Comparison of ENCODE assay signal across 13 mouse cellular contexts in genomic region chr11:69778258-69778982, GRCm38 (mm10). TPM values are rescaled to one million over a fixed set of nuclear protein-coding genes. Genes with fewer than 3 reads are reported as not detected.
A peak's percentile ranks its signal among the peaks of the same experiment; 100 is the strongest.
DNase-seq lines count a peak whose midpoint lies in the region; ATAC-seq lines count a peak whose summit lies in the region.
"Had no signal": no experiment of that assay in that cellular context is flagged by ENCODE, and none has a peak within 500 bp of the region (broad histone marks: within the 10 kb centered on the region; RNA-seq: fewer than 3 reads in every experiment).

No protein-coding gene starts in this region.

- H3K9ac ChIP-seq in heart, embryonic 14.5 days (ENCODE audit: low read length): 0 out of 2 replicates have a peak overlapping the region, but pooled peaks have one; percentile 25
- H3K9ac ChIP-seq in heart, embryonic 12.5 days: no peak overlapping the region
- H3K9ac ChIP-seq in liver, embryonic 11.5 days (ENCODE audit: low read depth, low read length): no peak overlapping the region
- no peak overlapping the region for H3K9ac ChIP-seq in liver, embryonic 12.5 days
- H3K9ac ChIP-seq: liver, postnatal 0 days had no signal

- ATAC-seq in heart, embryonic 14.5 days (ENCODE audit: insufficient number of reproducible peaks, insufficient read depth, low FRiP score, low read depth): no peak
- ATAC-seq in heart, embryonic 12.5 days (ENCODE audit: insufficient number of reproducible peaks, low FRiP score): no peak; the same call in 1 of the 2 replicates
- no peak for ATAC-seq in liver, embryonic 11.5 days (replicated peaks; ENCODE audit: low FRiP score)
- no peak for ATAC-seq in liver, embryonic 12.5 days
- ATAC-seq: forebrain, embryonic 16.5 days; intestine, postnatal 0 days; liver, postnatal 0 days had no signal

- H3K4me3 ChIP-seq in heart, embryonic 14.5 days (ENCODE audit: control insufficient read depth in 1 of 2, insufficient read depth in 1 of 2, low read depth in 1 of 2, low read length in 2 of 2): no peak overlapping the region
- H3K4me3 ChIP-seq in heart, embryonic 12.5 days: no peak overlapping the region
- H3K4me3 ChIP-seq in liver, embryonic 11.5 days (ENCODE audit: low read depth, low read length): no peak overlapping the region
- H3K4me3 ChIP-seq in liver, embryonic 12.5 days: no peak overlapping the region
- no peak overlapping the region for H3K4me3 ChIP-seq in limb, embryonic 10.5 days

- DNase-seq in liver, embryonic 11.5 days (ENCODE audit: low spot score): peak; percentile 30
- peak; percentile 60 to 72 for DNase-seq in cerebellum, postnatal 25 days
- no peak for DNase-seq in limb, embryonic 10.5 days (ENCODE audit: low spot score)
- DNase-seq in frontal cortex, postnatal 10 days (ENCODE audit: low spot score in 2 of 2): no peak
- DNase-seq: gastrocnemius, postnatal 25 days; thymus, postnatal 4 days had no signal

- peaks cover 20% of the 10 kb centered on the region for H3K36me3 ChIP-seq in heart, embryonic 14.5 days (ENCODE audit: control insufficient read depth, insufficient read depth, low read length)
- H3K36me3 ChIP-seq in heart, embryonic 12.5 days: peaks cover 34% of the 10 kb centered on the region
- no peaks in the 10 kb centered on the region for H3K36me3 ChIP-seq in liver, embryonic 11.5 days (ENCODE audit: control insufficient read depth, insufficient read depth, low read length)
- peaks cover 11% of the 10 kb centered on the region; the same call in 1 of the 2 replicates for H3K36me3 ChIP-seq in liver, embryonic 12.5 days
- H3K36me3 ChIP-seq in limb, embryonic 10.5 days: 0 out of 2 replicates have a peak, but pooled peaks cover 2% of the 10 kb centered on the region

- peaks cover 8 to 13% of the 10 kb centered on the region in 2 experiments for H3K4me1 ChIP-seq in heart, embryonic 14.5 days (ENCODE audit: control insufficient read depth in 2 of 2, insufficient read depth in 2 of 2, low read length in 2 of 2)
- H3K4me1 ChIP-seq in heart, embryonic 12.5 days (replicated peaks): peaks cover 21% of the 10 kb centered on the region
- no peaks in the 10 kb centered on the region for H3K4me1 ChIP-seq in liver, embryonic 11.5 days (replicated peaks; ENCODE audit: control insufficient read depth, insufficient read depth, low read length)
- H3K4me1 ChIP-seq in liver, embryonic 12.5 days: peaks cover 5% of the 10 kb centered on the region; the same call in 1 of the 2 replicates
- H3K4me1 ChIP-seq in limb, embryonic 10.5 days: peaks cover 19% of the 10 kb centered on the region

- no peak overlapping the region for H3K27ac ChIP-seq in heart, embryonic 14.5 days (replicated peaks in 1 of 2; ENCODE audit: control insufficient read depth in 1 of 2, insufficient read depth in 1 of 2, low read depth in 2 of 2, low read length in 2 of 2)
- H3K27ac ChIP-seq in heart, embryonic 12.5 days (ENCODE audit: poor library complexity, severe bottlenecking): no peak overlapping the region
- H3K27ac ChIP-seq in liver, embryonic 11.5 days (ENCODE audit: low read depth, low read length): no peak overlapping the region
- no peak overlapping the region for H3K27ac ChIP-seq in liver, embryonic 12.5 days
- 0 out of 2 replicates have a peak overlapping the region, but pooled peaks have one; percentile 14 for H3K27ac ChIP-seq in limb, embryonic 10.5 days

- 60% methylated on average over 23 of the region's 23 CpGs for WGBS in heart, embryonic 14.5 days
- WGBS in heart, embryonic 12.5 days: 66% methylated on average over 23 of the region's 23 CpGs
- 65% methylated on average over 23 of the region's 23 CpGs for WGBS in liver, embryonic 11.5 days
- 53% methylated on average over 23 of the region's 23 CpGs for WGBS in liver, embryonic 12.5 days (ENCODE audit: insufficient replicate concordance)
- 67% methylated on average over 23 of the region's 23 CpGs for WGBS in limb, embryonic 10.5 days

- H3K4me2 ChIP-seq in heart, embryonic 14.5 days (ENCODE audit: low read length): peak overlapping the region; percentile 5; the same call in 1 of the 2 replicates
- H3K4me2 ChIP-seq in heart, embryonic 12.5 days: no peak overlapping the region
- H3K4me2 ChIP-seq in liver, embryonic 11.5 days: no peak overlapping the region
- no peak overlapping the region for H3K4me2 ChIP-seq in liver, embryonic 12.5 days

- no peaks in the 10 kb centered on the region for H3K27me3 ChIP-seq in heart, embryonic 14.5 days (ENCODE audit: control insufficient read depth, insufficient read depth, low read length)
- H3K27me3 ChIP-seq in heart, embryonic 12.5 days (replicated peaks): peaks cover 21% of the 10 kb centered on the region
- H3K27me3 ChIP-seq in liver, embryonic 11.5 days (replicated peaks; ENCODE audit: control insufficient read depth, insufficient read depth, low read length): peaks cover 47% of the 10 kb centered on the region
- H3K27me3 ChIP-seq in liver, embryonic 12.5 days (replicated peaks): peaks cover 81% of the 10 kb centered on the region
- H3K27me3 ChIP-seq in limb, embryonic 10.5 days (ENCODE audit: low read depth, poor library complexity, severe bottlenecking): peaks cover 79% of the 10 kb centered on the region

- no peaks in the 10 kb centered on the region for H3K9me3 ChIP-seq in heart, embryonic 14.5 days (ENCODE audit: control insufficient read depth, low read length)
- no peaks in the 10 kb centered on the region for H3K9me3 ChIP-seq in heart, embryonic 12.5 days (replicated peaks)
- no peaks in the 10 kb centered on the region for H3K9me3 ChIP-seq in liver, embryonic 11.5 days (ENCODE audit: control insufficient read depth, low read length)
- H3K9me3 ChIP-seq in liver, embryonic 12.5 days (replicated peaks): no peaks in the 10 kb centered on the region
- H3K9me3 ChIP-seq in limb, embryonic 10.5 days (replicated peaks): no peaks in the 10 kb centered on the region

RNA-seq across cellular contexts. Expression of gene Zbtb4, which starts 12.7 kb away (rescaled TPM):
- 3.7 TPM in 2 replicates for polyA plus RNA-seq in heart, embryonic 14.5 days (2014; fragmentation: Nextera tagmentation; extraction: Ambion mirVana)
- polyA plus RNA-seq in heart, embryonic 12.5 days (2016; fragmentation: Nextera tagmentation; extraction: Ambion mirVana): 2.9 and 3.3 TPM in 2 replicates
- polyA plus RNA-seq in liver, embryonic 11.5 days (2014; fragmentation: Nextera tagmentation; extraction: Ambion mirVana): 0.90 and 1.0 TPM in 2 replicates
- polyA plus RNA-seq in liver, embryonic 12.5 days (2016; fragmentation: Nextera tagmentation; extraction: Ambion mirVana): 0.43 and 0.70 TPM in 2 replicates
- 0.25 and 0.59 TPM in 2 replicates for polyA plus RNA-seq in limb, embryonic 10.5 days (2016; fragmentation: Nextera tagmentation; extraction: Ambion mirVana)

RNA-seq across cellular contexts. Expression of gene Slc35g3, which starts 16.7 kb away (rescaled TPM):
- 0.13 TPM in 1 of 2 replicates, not detected in the other for polyA plus RNA-seq in heart, embryonic 14.5 days (2014; fragmentation: Nextera tagmentation; extraction: Ambion mirVana)
- 0.33 TPM in 2 replicates for polyA plus RNA-seq in heart, embryonic 12.5 days (2016; fragmentation: Nextera tagmentation; extraction: Ambion mirVana)
- polyA plus RNA-seq in liver, embryonic 11.5 days (2014; fragmentation: Nextera tagmentation; extraction: Ambion mirVana): not detected in 2 replicates
- polyA plus RNA-seq in liver, embryonic 12.5 days (2016; fragmentation: Nextera tagmentation; extraction: Ambion mirVana): not detected in 2 replicates
- polyA plus RNA-seq in limb, embryonic 10.5 days (2016; fragmentation: Nextera tagmentation; extraction: Ambion mirVana): 0.09 and 0.10 TPM in 2 replicates
- polyA plus RNA-seq: liver, postnatal 0 days; stomach, embryonic 14.5 days had no signal

RNA-seq across cellular contexts. Expression of gene Chrnb1, which starts 17.3 kb away (rescaled TPM):
- polyA plus RNA-seq in heart, embryonic 14.5 days (2014; fragmentation: Nextera tagmentation; extraction: Ambion mirVana): 5.5 and 5.8 TPM in 2 replicates
- 5.6 and 7.7 TPM in 2 replicates for polyA plus RNA-seq in heart, embryonic 12.5 days (2016; fragmentation: Nextera tagmentation; extraction: Ambion mirVana)
- polyA plus RNA-seq in liver, embryonic 11.5 days (2014; fragmentation: Nextera tagmentation; extraction: Ambion mirVana): 1.3 and 1.4 TPM in 2 replicates
- 0.63 and 0.64 TPM in 2 replicates for polyA plus RNA-seq in liver, embryonic 12.5 days (2016; fragmentation: Nextera tagmentation; extraction: Ambion mirVana)
- 0.87 and 2.5 TPM in 2 replicates for polyA plus RNA-seq in limb, embryonic 10.5 days (2016; fragmentation: Nextera tagmentation; extraction: Ambion mirVana)

RNA-seq across cellular contexts. Expression of gene Polr2a, which starts 20.0 kb away (rescaled TPM):
- 19.9 and 20.1 TPM in 2 replicates for polyA plus RNA-seq in heart, embryonic 14.5 days (2014; fragmentation: Nextera tagmentation; extraction: Ambion mirVana)
- 23.7 and 25.2 TPM in 2 replicates for polyA plus RNA-seq in heart, embryonic 12.5 days (2016; fragmentation: Nextera tagmentation; extraction: Ambion mirVana)
- polyA plus RNA-seq in liver, embryonic 11.5 days (2014; fragmentation: Nextera tagmentation; extraction: Ambion mirVana): 46.1 and 48.9 TPM in 2 replicates
- 17.4 and 20.2 TPM in 2 replicates for polyA plus RNA-seq in liver, embryonic 12.5 days (2016; fragmentation: Nextera tagmentation; extraction: Ambion mirVana)
- 41.8 and 47.0 TPM in 2 replicates for polyA plus RNA-seq in limb, embryonic 10.5 days (2016; fragmentation: Nextera tagmentation; extraction: Ambion mirVana)

RNA-seq across cellular contexts. Expression of gene Fgf11, which starts 23.2 kb away (rescaled TPM):
- 2.0 and 2.1 TPM in 2 replicates for polyA plus RNA-seq in heart, embryonic 14.5 days (2014; fragmentation: Nextera tagmentation; extraction: Ambion mirVana)
- polyA plus RNA-seq in heart, embryonic 12.5 days (2016; fragmentation: Nextera tagmentation; extraction: Ambion mirVana): 2.3 and 2.4 TPM in 2 replicates
- 1.2 TPM in 2 replicates for polyA plus RNA-seq in liver, embryonic 11.5 days (2014; fragmentation: Nextera tagmentation; extraction: Ambion mirVana)
- 0.45 and 0.48 TPM in 2 replicates for polyA plus RNA-seq in liver, embryonic 12.5 days (2016; fragmentation: Nextera tagmentation; extraction: Ambion mirVana)
- 0.40 and 0.55 TPM in 2 replicates for polyA plus RNA-seq in limb, embryonic 10.5 days (2016; fragmentation: Nextera tagmentation; extraction: Ambion mirVana)

Comparison
In these comparisons a context has a peak if more than half of its experiments do, and no peak if none do; other contexts are left out.
1. DNase-seq: peak in liver, embryonic 11.5 days (single experiment) and cerebellum, postnatal 25 days (2 of 2); none in limb, embryonic 10.5 days (single experiment) and frontal cortex, postnatal 10 days (0 of 2).